Mouse (Mus musculus): Measurements from ENCODE around the gene Cul9. TPM values are rescaled to one million over a fixed set of nuclear protein-coding genes. Genes with fewer than 3 reads are reported as not detected.
A peak's percentile ranks its signal among the peaks of the same experiment; 100 is the strongest.

Cul9 gene
- polyA plus RNA-seq, 1 experiment from 2014 or later, result 6.5 TPM

GRCm38 (mm10) chr17:46552151-46552550 lies 6.0 kb upstream of the Cul9 start:
- H3K9me3 ChIP-seq (replicated peaks; ENCODE audit: low read length), result no peaks in the 10 kb centered on the region
- H3K4me3 ChIP-seq (replicated peaks; ENCODE audit: low read depth, low read length), result no peak overlapping the region
- H3K36me3 ChIP-seq (ENCODE audit: insufficient read depth, low read length), result peaks cover 39% of the 10 kb centered on the region
- no peaks in the 10 kb centered on the region for H3K27me3 ChIP-seq (ENCODE audit: insufficient read depth, low read length)
- no peak overlapping the region for H3K9ac ChIP-seq (ENCODE audit: low read depth, low read length)
- ATAC-seq (replicated peaks; ENCODE audit: low FRiP score, low read depth) (no peak), DNase-seq (ENCODE audit: low spot score) (no peak)
- H3K4me1 ChIP-seq (replicated peaks; ENCODE audit: insufficient read depth, low read length), result peaks cover 31% of the 10 kb centered on the region
- no peak overlapping the region for H3K27ac ChIP-seq
- peak overlapping the region; percentile 33; the same call in 1 of the 2 replicates for H3K4me2 ChIP-seq (ENCODE audit: low read length)
- no peak for TF ChIP-seq CTCF (IDR thresholded peaks at IDR 0.05; ENCODE audit: low read depth)
- WGBS, result 87% methylated on average over 7 of the region's 7 CpGs

GRCm38 (mm10) chr17:46551369-46551768 lies 5.2 kb upstream of the Cul9 start:
- no peak for TF ChIP-seq CTCF (IDR thresholded peaks at IDR 0.05; ENCODE audit: low read depth)
- Histone ChIP-seq H3K4me2 (ENCODE audit: low read length) (no peak overlapping the region), H3K27ac (no peak overlapping the region), H3K9me3 (replicated peaks; ENCODE audit: low read length) (no peaks in the 10 kb centered on the region), H3K9ac (ENCODE audit: low read depth, low read length) (no peak overlapping the region), H3K36me3 (ENCODE audit: insufficient read depth, low read length) (peaks cover 39% of the 10 kb centered on the region), H3K27me3 (ENCODE audit: insufficient read depth, low read length) (no peaks in the 10 kb centered on the region), H3K4me3 (replicated peaks; ENCODE audit: low read depth, low read length) (no peak overlapping the region), H3K4me1 (replicated peaks; ENCODE audit: insufficient read depth, low read length) (peaks cover 29% of the 10 kb centered on the region)
- WGBS, result 95% methylated on average over 6 of the region's 6 CpGs
- DNase-seq (ENCODE audit: low spot score) (no peak), ATAC-seq (replicated peaks; ENCODE audit: low FRiP score, low read depth) (no peak)

- WGBS, result 88% methylated on average over 7 of the region's 7 CpGs
- Histone ChIP-seq H3K27ac (no peak overlapping the region), H3K27me3 (ENCODE audit: insufficient read depth, low read length) (no peaks in the 10 kb centered on the region), H3K36me3 (ENCODE audit: insufficient read depth, low read length) (peaks cover 39% of the 10 kb centered on the region), H3K4me2 (ENCODE audit: low read length) (no peak overlapping the region), H3K4me1 (replicated peaks; ENCODE audit: insufficient read depth, low read length) (peaks cover 29% of the 10 kb centered on the region), H3K9ac (ENCODE audit: low read depth, low read length) (no peak overlapping the region), H3K9me3 (replicated peaks; ENCODE audit: low read length) (no peaks in the 10 kb centered on the region), H3K4me3 (replicated peaks; ENCODE audit: low read depth, low read length) (no peak overlapping the region)
- no peak for TF ChIP-seq CTCF (IDR thresholded peaks at IDR 0.05; ENCODE audit: low read depth)
- DNase-seq (ENCODE audit: low spot score), result no peak
- no peak for ATAC-seq (replicated peaks; ENCODE audit: low FRiP score, low read depth)
Measured at GRCm38 (mm10) chr17:46550904-46551303, 4.7 kb upstream of the Cul9 start.

- no peak for TF ChIP-seq CTCF (IDR thresholded peaks at IDR 0.05; ENCODE audit: low read depth)
- Histone ChIP-seq H3K36me3 (ENCODE audit: insufficient read depth, low read length) (peaks cover 39% of the 10 kb centered on the region), H3K9ac (ENCODE audit: low read depth, low read length) (no peak overlapping the region), H3K9me3 (replicated peaks; ENCODE audit: low read length) (no peaks in the 10 kb centered on the region), H3K4me2 (ENCODE audit: low read length) (no peak overlapping the region), H3K4me3 (replicated peaks; ENCODE audit: low read depth, low read length) (no peak overlapping the region), H3K27me3 (ENCODE audit: insufficient read depth, low read length) (no peaks in the 10 kb centered on the region), H3K27ac (no peak overlapping the region), H3K4me1 (replicated peaks; ENCODE audit: insufficient read depth, low read length) (peaks cover 29% of the 10 kb centered on the region)
- ATAC-seq (replicated peaks; ENCODE audit: low FRiP score, low read depth) (no peak), DNase-seq (ENCODE audit: low spot score) (no peak)
- 90% methylated on average over 9 of the region's 9 CpGs for WGBS
Measured at GRCm38 (mm10) chr17:46549642-46550041, 3.5 kb upstream of the Cul9 start.

GRCm38 (mm10) chr17:46549193-46549592 lies 3.0 kb upstream of the Cul9 start:
- H3K36me3 ChIP-seq (ENCODE audit: insufficient read depth, low read length), result peaks cover 39% of the 10 kb centered on the region
- DNase-seq (ENCODE audit: low spot score) (peak; percentile 78), ATAC-seq (replicated peaks; ENCODE audit: low FRiP score, low read depth) (peak; percentile 21; the same call in 1 of the 2 replicates)
- peak; percentile 73 for TF ChIP-seq CTCF (IDR thresholded peaks at IDR 0.05; ENCODE audit: low read depth)
- WGBS, result 34% methylated on average over 8 of the region's 8 CpGs
- H3K4me1 ChIP-seq (replicated peaks; ENCODE audit: insufficient read depth, low read length), result peaks cover 24% of the 10 kb centered on the region
- no peaks in the 10 kb centered on the region for H3K27me3 ChIP-seq (ENCODE audit: insufficient read depth, low read length)
- H3K4me3 ChIP-seq (replicated peaks; ENCODE audit: low read depth, low read length), result no peak overlapping the region
- H3K9me3 ChIP-seq (replicated peaks; ENCODE audit: low read length), result no peaks in the 10 kb centered on the region
- H3K27ac ChIP-seq, result no peak overlapping the region
- H3K4me2 ChIP-seq (ENCODE audit: low read length), result no peak overlapping the region
- no peak overlapping the region for H3K9ac ChIP-seq (ENCODE audit: low read depth, low read length)

GRCm38 (mm10) chr17:46548741-46549140 lies 2.6 kb upstream of the Cul9 start:
- Histone ChIP-seq H3K4me3 (replicated peaks; ENCODE audit: low read depth, low read length) (no peak overlapping the region), H3K27me3 (ENCODE audit: insufficient read depth, low read length) (no peaks in the 10 kb centered on the region), H3K36me3 (ENCODE audit: insufficient read depth, low read length) (peaks cover 39% of the 10 kb centered on the region), H3K4me2 (ENCODE audit: low read length) (no peak overlapping the region), H3K27ac (no peak overlapping the region), H3K4me1 (replicated peaks; ENCODE audit: insufficient read depth, low read length) (peaks cover 20% of the 10 kb centered on the region), H3K9ac (ENCODE audit: low read depth, low read length) (no peak overlapping the region), H3K9me3 (replicated peaks; ENCODE audit: low read length) (no peaks in the 10 kb centered on the region)
- ATAC-seq (replicated peaks; ENCODE audit: low FRiP score, low read depth), result no peak
- no peak for DNase-seq (ENCODE audit: low spot score)
- 57% methylated on average over 11 of the region's 11 CpGs for WGBS
- TF ChIP-seq CTCF (IDR thresholded peaks at IDR 0.05; ENCODE audit: low read depth), result no peak

- Histone ChIP-seq H3K4me1 (replicated peaks; ENCODE audit: insufficient read depth, low read length) (peaks cover 12% of the 10 kb centered on the region; the same call in 1 of the 2 replicates), H3K9me3 (replicated peaks; ENCODE audit: low read length) (no peaks in the 10 kb centered on the region), H3K36me3 (ENCODE audit: insufficient read depth, low read length) (peaks cover 39% of the 10 kb centered on the region), H3K9ac (ENCODE audit: low read depth, low read length) (no peak overlapping the region), H3K27me3 (ENCODE audit: insufficient read depth, low read length) (no peaks in the 10 kb centered on the region), H3K4me3 (replicated peaks; ENCODE audit: low read depth, low read length) (no peak overlapping the region), H3K27ac (no peak overlapping the region), H3K4me2 (ENCODE audit: low read length) (no peak overlapping the region)
- WGBS, result 25% methylated on average over 3 of the region's 3 CpGs
- TF ChIP-seq CTCF (IDR thresholded peaks at IDR 0.05; ENCODE audit: low read depth), result no peak
- DNase-seq (ENCODE audit: low spot score), result no peak
- ATAC-seq (replicated peaks; ENCODE audit: low FRiP score, low read depth), result no peak
Measured at GRCm38 (mm10) chr17:46547923-46548322, 1.7 kb upstream of the Cul9 start.
